Mouse (Mus musculus): ENCODE measurements around the gene Rell1. TPM values are rescaled to one million over a fixed set of nuclear protein-coding genes. Genes with fewer than 3 reads are reported as not detected.

The Rell1 gene
- total RNA-seq (2018; cell fraction: chromatin; rRNA removed) = 10 to 100 TPM in 25 of 26 experiments, 1 to 10 TPM in 1; 8.4 to 87.3 (median 36.8) TPM
- 10 to 100 TPM; 12.3 to 63.0 (median 36.0) TPM for total RNA-seq (2018; cell fraction: cytosol; rRNA removed)
- 10 to 100 TPM; 19.5 to 77.0 (median 36.5) TPM for total RNA-seq (2018; cell fraction: nucleus; rRNA removed)
- polyA plus RNA-seq (2018) = 13.4 to 54.1 TPM (median 37.2 TPM) in 3 replicates

DNA sequence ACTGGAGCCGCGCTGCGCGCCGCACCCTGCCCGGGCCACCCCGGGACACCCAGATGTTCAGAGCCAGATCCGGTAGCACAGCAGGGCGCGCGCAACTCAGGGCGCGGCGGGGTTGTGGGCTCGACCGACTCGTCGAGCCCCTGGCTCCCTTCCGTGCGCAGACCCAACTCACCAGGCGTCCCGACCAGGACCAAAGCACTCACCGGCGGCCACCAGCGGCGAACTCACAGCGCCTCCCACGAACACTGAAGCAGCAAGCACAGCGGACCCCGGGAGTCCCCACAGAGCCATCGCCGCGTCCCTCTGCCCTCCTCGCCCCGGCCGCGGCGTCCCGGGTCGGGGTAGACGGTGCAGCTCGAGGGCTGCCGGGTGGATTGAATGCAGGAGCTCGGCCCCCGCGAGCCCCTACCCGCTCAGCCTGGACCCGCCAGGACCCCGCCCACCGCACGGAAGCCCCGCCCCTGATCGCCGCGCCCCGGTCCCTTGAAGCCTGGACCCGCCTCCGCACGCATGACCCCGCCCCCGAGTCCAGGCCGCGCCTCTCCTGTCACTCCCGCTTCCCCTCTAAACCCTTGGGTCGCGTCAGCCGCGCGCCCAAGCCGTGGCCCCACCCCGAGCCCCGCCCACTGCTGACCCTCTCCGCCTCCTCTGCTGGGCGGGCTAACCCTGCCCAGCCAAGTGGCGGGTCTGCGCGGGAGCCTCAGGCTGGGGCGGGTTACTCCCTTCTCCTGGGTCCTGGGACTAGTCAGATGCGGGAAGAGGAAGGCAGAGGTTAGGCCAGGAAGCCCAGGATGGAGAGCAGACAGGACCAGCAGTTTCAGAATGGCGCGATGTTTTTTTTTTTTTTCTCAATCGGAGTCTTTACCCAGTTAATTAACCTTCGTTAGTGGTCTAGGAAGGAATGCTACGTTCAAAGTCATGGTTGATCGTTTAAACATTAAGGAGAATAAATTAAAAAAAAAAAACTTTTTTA lies at the start of gene Rell1:
Gene Rell1 (minus strand): TSS at position 455 of the 973 bp plus-strand sequence.
- Histone ChIP-seq H3K36me3 (ENCODE audit: inconsistent target) (no peaks in the 10 kb centered on the region), H3K27ac (peak within 1 kb of the TSS; percentile 54), H3K79me2 (ENCODE audit: inconsistent target) (peaks cover 45% of the 10 kb centered on the region), H3K4me3 (ENCODE audit: inconsistent target) (peak within 1 kb of the TSS; percentile 71)
- under 1% methylated on average over 76 of the region's 85 CpGs for WGBS (ENCODE audit: missing documents)

DNA sequence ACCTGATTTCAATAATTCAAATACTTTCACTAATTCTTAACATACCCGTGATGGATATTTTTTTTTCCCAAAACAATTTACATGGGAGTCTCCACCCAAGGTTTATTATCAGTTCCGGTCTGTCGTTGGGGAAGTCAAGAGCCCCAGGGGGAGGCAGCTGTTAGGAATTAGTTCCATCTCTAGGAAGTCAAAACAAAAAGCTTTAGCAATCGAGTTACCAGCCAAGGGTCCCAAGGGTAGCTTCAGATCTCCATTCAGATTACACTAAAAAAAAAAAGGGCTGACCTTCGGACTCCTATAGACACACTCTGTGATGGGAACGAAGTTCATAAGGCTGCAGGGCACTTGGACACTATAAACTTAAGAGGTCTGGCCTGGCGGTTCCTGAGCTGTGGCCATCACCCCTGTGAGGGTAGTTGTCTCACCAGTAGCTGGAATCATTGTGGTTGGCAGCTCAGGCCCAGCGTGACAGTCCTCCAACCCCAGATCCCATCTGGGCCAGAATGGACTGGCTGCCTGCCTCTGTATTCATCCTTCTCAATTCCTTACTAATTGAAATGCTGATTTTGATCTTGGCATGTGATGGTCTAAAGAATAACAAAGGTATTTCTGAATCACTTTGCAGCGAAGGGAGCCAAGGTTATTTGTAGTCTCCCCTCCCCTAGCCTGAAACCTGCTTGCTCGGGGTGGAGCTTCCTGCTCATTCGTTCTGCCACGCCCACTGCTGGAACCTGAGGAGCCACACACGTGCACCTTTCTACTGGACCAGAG lies 44.1 kb upstream of the Rell1 start:
- Histone ChIP-seq H3K27ac (no peak overlapping the region), H3K36me3 (ENCODE audit: inconsistent target) (no peaks in the 10 kb centered on the region), H3K79me2 (ENCODE audit: inconsistent target) (no peaks in the 10 kb centered on the region), H3K4me3 (ENCODE audit: inconsistent target) (no peak overlapping the region)
- WGBS (ENCODE audit: missing documents) = 92% methylated on average over 9 of the region's 13 CpGs

DNA sequence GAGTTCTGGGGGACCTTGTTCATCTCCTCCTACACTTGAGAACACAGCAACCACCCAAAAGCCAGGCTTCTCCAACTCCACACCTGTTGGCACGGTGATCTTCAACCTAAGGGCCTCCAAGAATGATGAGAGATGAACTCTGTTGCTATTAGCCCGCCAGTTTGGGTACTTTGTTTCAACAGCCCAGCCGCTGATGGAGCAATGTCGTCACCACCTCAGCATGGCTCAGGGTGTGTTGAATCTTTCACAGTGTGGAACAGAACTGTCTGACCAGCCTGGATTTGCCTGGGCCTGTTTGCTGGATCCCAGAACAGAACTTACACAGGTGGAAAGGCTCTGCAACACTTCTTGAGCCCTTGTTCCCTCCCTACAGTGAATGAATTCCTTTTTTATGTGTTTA lies 37.9 kb upstream of the Rell1 start:
- H3K27ac ChIP-seq = no peak overlapping the region
- H3K79me2 ChIP-seq (ENCODE audit: inconsistent target) = no peaks in the 10 kb centered on the region
- H3K4me3 ChIP-seq (ENCODE audit: inconsistent target) = no peak overlapping the region
- no peaks in the 10 kb centered on the region for H3K36me3 ChIP-seq (ENCODE audit: inconsistent target)
- WGBS (ENCODE audit: missing documents) = 89% methylated on average over 4 of the region's 4 CpGs

DNA sequence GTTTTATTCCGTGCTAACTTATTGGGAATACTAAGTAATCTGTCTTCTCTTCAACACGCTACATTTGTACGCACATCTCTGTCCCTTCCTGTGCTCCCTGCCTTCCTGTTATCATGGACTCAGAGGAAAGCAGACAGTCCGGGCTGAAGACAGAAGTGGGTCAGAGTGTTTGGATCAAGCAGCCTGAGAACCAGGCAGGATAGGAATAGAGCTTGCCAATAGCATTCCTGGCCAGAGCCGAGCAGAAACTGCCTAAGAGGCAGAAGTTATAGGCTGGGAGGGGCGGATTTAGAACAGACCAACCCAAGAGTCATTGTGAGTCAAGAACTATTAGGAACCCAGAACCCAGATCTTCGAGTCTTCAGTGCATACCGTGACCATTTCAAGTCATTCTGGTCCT lies 34.6 kb upstream of the Rell1 start:
- H3K36me3 ChIP-seq (ENCODE audit: inconsistent target) = no peaks in the 10 kb centered on the region
- WGBS (ENCODE audit: missing documents) = 97% methylated on average over 8 of the region's 8 CpGs
- H3K79me2 ChIP-seq (ENCODE audit: inconsistent target) = no peaks in the 10 kb centered on the region
- H3K4me3 ChIP-seq (ENCODE audit: inconsistent target) = no peak overlapping the region
- H3K27ac ChIP-seq = no peak overlapping the region

DNA sequence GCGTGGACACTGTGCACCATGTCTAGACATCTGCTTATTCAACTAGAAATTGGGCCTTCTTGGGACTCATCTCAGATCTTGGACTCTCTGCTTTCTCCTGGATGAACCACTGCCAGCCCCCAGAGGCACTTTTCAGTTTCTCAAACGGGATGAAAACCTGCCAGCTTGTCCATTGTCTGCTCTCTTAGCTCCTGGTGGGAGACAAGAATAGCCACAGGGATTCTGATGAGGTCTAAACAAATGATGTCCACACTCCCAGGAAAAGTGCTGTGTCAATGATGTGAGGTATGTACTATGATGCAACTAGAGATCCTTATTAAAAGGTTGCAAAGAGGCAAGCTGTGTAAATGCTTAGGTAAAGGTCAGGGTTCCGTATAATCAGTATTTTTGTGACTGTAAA lies 25.2 kb upstream of the Rell1 start:
- H3K79me2 ChIP-seq (ENCODE audit: inconsistent target) = no peaks in the 10 kb centered on the region
- no peak overlapping the region for H3K4me3 ChIP-seq (ENCODE audit: inconsistent target)
- WGBS (ENCODE audit: missing documents) = 92% methylated on average over 3 of the region's 3 CpGs
- no peaks in the 10 kb centered on the region for H3K36me3 ChIP-seq (ENCODE audit: inconsistent target)
- H3K27ac ChIP-seq = no peak overlapping the region

DNA sequence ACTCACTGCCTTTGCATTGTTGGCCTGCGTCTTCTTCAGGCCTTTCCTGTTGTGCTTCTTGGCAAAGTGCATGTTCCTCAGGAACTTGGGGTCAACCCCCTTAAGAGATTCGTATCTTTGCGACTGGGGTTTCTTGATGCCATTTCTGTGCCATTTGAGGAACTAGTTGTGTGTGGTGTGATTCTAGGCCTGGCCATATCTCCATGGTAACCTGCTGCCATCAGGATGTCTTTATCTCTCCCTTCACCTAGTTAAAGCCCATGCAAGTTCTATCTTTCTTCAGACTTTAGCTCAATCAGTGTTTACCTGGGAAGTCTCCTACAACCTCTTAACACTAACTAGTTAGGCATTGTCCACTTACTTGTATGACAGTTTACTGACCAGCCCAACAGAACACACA lies 22.0 kb upstream of the Rell1 start:
- H3K27ac ChIP-seq = no peak overlapping the region
- H3K36me3 ChIP-seq (ENCODE audit: inconsistent target) = no peaks in the 10 kb centered on the region
- no peaks in the 10 kb centered on the region for H3K79me2 ChIP-seq (ENCODE audit: inconsistent target)
- 49% methylated on average over 3 of the region's 3 CpGs for WGBS (ENCODE audit: missing documents)
- no peak overlapping the region for H3K4me3 ChIP-seq (ENCODE audit: inconsistent target)

DNA sequence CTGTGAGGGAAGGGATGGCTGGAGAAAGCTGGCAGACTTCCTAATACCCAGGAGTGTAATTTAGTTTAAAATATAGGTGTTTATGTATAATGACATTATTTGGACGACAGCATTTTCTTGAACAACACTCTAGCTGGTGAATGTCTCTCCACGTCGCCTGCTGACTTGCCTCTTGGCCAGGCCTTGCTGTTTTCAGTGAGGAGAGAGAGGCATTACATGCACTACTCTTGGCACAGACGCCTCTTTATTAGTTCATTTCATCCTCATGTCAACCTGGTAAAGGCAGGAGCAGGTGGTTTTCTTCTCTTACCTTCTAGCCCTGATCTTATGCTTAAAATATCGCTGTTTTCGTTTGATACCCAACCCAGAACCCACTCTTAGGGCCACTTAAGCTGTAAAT lies 17.6 kb upstream of the Rell1 start:
- Histone ChIP-seq H3K27ac (no peak overlapping the region), H3K4me3 (ENCODE audit: inconsistent target) (no peak overlapping the region), H3K79me2 (ENCODE audit: inconsistent target) (no peaks in the 10 kb centered on the region), H3K36me3 (ENCODE audit: inconsistent target) (no peaks in the 10 kb centered on the region)
- WGBS (ENCODE audit: missing documents) = 89% methylated on average over 6 of the region's 6 CpGs

DNA sequence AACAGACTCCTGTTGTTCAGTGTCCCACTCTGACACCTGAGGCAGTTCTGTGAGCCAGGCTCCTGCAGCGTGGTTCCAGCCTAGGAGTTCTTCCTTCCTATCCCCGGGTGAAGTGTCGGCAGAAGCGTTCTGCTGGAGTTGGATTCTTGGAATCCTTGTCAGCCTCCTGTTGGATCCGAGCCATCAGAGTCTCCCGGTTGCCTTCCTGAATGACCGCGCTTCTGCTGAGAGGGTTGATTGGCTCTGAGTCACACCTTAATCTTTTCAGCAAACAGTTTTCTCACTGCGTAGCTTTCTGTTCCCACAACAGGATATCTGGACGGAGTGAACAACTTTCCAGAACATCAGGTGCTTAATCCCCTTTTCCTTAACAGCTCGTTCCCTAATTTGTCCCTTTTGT lies 13.6 kb upstream of the Rell1 start:
- 87% methylated on average over 11 of the region's 11 CpGs for WGBS (ENCODE audit: missing documents)
- H3K79me2 ChIP-seq (ENCODE audit: inconsistent target) = no peaks in the 10 kb centered on the region
- H3K27ac ChIP-seq = no peak overlapping the region

DNA sequence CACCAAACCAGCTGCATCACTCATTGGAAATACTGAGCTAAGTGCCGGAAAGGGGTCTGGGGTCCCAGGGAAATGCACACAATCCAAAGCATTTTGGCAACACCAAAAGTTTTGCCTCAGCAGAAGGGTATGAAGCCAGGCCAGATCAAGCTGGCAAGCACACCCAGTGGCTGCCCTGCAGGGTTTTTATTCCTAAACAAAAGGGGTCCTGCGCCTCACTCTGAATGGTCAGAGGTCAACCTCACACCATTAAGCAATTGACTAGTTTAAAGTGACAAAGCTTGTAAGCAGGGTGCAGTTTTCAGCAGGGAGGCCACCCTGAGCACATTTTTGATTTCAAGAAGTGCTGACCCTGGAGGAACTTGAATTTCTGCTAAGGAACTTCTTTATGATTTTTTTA lies 2.3 kb upstream of the Rell1 start:
- H3K36me3 ChIP-seq (ENCODE audit: inconsistent target) = no peaks in the 10 kb centered on the region
- H3K79me2 ChIP-seq (ENCODE audit: inconsistent target) = peaks cover 23% of the 10 kb centered on the region
- no peak overlapping the region for H3K4me3 ChIP-seq (ENCODE audit: inconsistent target)
- peak overlapping the region; percentile 5; the same call in 1 of the 2 replicates for H3K27ac ChIP-seq
- 96% methylated on average over 2 of the region's 2 CpGs for WGBS (ENCODE audit: missing documents)

More for the DNA sequence above, 13.6 kb upstream of the Rell1 start:
- Histone ChIP-seq H3K36me3 (ENCODE audit: inconsistent target) (no peaks in the 10 kb centered on the region), H3K4me3 (ENCODE audit: inconsistent target) (no peak overlapping the region)

DNA sequence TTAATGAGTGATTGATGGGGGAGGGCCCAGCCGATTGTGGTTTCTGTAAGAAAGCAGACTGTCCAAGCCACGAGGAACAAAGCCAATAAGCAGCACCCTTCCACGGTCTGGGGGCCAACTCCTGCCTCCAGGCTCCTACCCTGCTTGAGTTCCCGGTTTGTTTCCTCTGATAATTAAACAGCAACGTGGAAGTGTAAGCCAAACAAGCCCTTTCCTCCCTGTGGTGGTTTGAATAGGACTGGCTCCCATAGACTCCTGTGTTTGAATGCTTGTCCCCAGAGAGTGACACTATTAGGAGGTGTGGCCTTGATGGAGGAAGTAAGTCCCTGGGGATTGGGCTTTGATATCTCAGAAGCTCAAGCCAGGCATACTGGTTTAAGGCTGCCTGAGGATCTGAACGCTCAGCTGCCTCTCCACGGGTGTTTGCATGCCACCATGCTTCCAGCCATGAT lies 1.6 kb upstream of the Rell1 start:
- Histone ChIP-seq H3K27ac (peak overlapping the region; percentile 39), H3K36me3 (ENCODE audit: inconsistent target) (no peaks in the 10 kb centered on the region), H3K4me3 (ENCODE audit: inconsistent target) (no peak overlapping the region), H3K79me2 (ENCODE audit: inconsistent target) (peaks cover 30% of the 10 kb centered on the region)
- WGBS (ENCODE audit: missing documents) = 17% methylated on average over 7 of the region's 7 CpGs

DNA sequence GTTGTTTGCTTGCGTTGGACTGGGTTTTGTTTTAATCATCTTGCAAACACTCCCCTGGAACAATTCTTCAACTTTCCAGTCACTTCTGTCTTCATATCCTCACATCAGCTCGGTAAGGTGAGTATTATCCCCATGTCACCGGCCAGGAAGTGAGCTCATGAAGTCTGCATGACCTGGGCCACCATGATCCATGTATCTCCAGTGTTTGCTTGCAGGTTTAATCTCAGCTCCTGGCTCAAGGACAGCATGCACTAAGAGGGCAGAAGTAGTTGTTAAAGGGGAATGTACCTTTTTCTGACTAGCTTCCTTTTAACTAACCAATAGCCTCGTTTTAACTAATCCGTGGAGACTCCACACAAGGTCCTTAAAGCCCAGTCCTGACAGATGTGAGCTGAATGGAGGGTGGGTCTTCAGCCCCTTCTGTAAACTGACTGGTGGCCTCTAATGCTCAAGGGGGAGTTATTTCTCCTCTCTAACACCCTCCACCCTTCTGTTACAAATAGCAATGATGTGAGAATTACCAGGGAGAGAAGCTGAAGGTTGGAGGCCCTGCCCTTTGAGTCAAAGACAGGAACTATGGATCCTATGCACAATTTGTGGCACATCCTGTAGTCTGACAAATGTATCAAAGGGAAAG lies 897 bp upstream of the Rell1 start:
- H3K36me3 ChIP-seq (ENCODE audit: inconsistent target) = no peaks in the 10 kb centered on the region
- peaks cover 37% of the 10 kb centered on the region for H3K79me2 ChIP-seq (ENCODE audit: inconsistent target)
- peak overlapping the region; percentile 39 for H3K27ac ChIP-seq
- peak overlapping the region; percentile 28; the same call in 1 of the 2 replicates for H3K4me3 ChIP-seq (ENCODE audit: inconsistent target)
- 43% methylated on average over 5 of the region's 5 CpGs for WGBS (ENCODE audit: missing documents)

DNA sequence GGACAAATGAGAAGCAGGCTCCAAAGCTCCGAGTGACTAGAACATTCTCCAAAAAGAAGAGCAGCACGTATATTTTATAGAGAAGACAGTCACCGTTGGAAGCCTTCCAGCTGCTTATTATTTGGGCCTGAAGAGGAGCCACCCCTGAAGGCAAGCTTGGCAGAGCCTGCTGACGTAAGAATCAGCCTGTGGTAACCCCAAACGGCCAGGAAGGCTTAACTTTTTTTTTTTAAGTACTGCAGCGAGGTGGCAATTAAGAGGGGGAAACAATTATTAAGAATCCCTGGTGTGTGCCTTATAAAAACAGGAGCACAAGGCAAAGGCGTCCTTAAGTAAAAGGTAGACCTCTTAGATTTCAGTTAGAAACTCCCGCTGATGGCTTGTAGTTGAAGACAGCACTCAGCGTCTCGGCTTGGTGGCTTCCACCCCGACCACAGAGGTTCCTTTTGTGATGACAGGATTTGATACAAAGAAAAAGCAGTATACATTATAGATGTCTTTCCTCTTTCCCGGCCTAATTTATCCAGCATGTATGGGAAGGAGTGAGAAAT lies 1.0 kb downstream of the Rell1 start:
- 4% methylated on average over 12 of the region's 12 CpGs for WGBS (ENCODE audit: missing documents)

DNA sequence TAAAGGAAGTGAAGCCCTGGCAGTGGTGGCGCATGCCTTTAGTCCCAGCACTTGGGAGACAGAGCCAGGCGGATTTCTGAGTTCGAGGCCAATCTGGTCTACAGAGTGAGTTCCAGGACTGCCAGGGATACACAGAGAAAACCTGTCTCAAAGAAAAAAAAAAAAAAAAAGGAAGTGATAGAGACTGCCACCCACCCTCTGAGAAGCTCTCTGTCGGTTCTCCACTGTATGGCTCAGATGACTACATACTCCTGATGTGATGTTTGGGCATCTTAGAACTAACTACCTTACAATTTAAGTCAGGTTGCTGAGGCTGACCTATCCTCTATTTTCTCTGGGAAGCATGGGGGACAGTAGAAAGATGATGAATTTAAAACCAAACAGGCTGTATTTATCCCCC lies 2.3 kb downstream of the Rell1 start:
- Histone ChIP-seq H3K27ac (no peak overlapping the region), H3K4me3 (ENCODE audit: inconsistent target) (no peak overlapping the region), H3K79me2 (ENCODE audit: inconsistent target) (peaks cover 69% of the 10 kb centered on the region), H3K36me3 (ENCODE audit: inconsistent target) (no peaks in the 10 kb centered on the region)
- 48% methylated on average over 4 of the region's 4 CpGs for WGBS (ENCODE audit: missing documents)

More for the DNA sequence above, 1.0 kb downstream of the Rell1 start:
- Histone ChIP-seq H3K27ac (peak overlapping the region; percentile 54), H3K4me3 (ENCODE audit: inconsistent target) (peak overlapping the region; percentile 71), H3K36me3 (ENCODE audit: inconsistent target) (no peaks in the 10 kb centered on the region), H3K79me2 (ENCODE audit: inconsistent target) (peaks cover 56% of the 10 kb centered on the region)

DNA sequence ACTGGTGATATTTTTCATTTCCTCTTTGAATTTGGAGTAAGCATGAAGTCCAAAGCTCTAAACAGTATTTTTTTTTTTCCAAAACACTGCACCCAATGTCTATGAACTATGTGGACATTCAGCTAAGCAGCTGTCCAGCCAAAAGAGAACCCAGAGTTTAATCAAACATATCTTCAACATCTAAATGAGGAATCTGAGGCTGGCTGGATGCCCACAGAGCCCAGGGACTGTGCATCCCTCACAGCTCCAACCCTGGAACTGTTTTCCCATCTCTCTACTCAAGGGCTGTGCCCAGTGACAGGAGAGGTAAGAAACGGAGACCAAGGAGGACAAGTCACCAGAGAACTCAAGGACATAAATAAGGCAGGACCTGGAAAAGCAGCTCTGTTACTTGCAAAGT lies 2.8 kb downstream of the Rell1 start:
- H3K27ac ChIP-seq = no peak overlapping the region
- peaks cover 73% of the 10 kb centered on the region for H3K79me2 ChIP-seq (ENCODE audit: inconsistent target)
- WGBS (ENCODE audit: missing documents) = 88% methylated on average over 1 of the region's 1 CpGs
- no peak overlapping the region for H3K4me3 ChIP-seq (ENCODE audit: inconsistent target)
- peaks cover 1% of the 10 kb centered on the region; the same call in 1 of the 2 replicates for H3K36me3 ChIP-seq (ENCODE audit: inconsistent target)

All from macrophage (primary cell).